Mouse (Mus musculus) Patski (cell line): Measurements from ENCODE around the gene Sh3d21. TPM values are rescaled to one million over a fixed set of nuclear protein-coding genes. Genes with fewer than 3 reads are reported as not detected.
"Not testable (repeated sequence)": the region's sequence is repeated elsewhere in the genome, so short reads cannot be mapped to it uniquely, and the experiment has no call there.

Source experiments
- ATAC-seq: fragments of 100-300 bp; one replicate; pipeline ENCODE4 v1.8.0; 2021
- CTCF ChIA-PET: fragments of 350-600 bp; sonication (Branson Sonifier 250); formaldehyde crosslinking; loops from one replicate; lab custom pipeline; 2022; ENCODE audit warnings: inconsistent platforms; lab: Charles Lee
- POLR2A ChIA-PET: fragments of 350-600 bp; sonication (Branson Sonifier 250); formaldehyde crosslinking; loops from one replicate; lab custom pipeline; 2022; ENCODE audit warnings: antibody characterized with exemption, inconsistent platforms; lab: Charles Lee
- DNase-seq: peaks from one replicate; pipeline ENCODE4 v3.0.0-alpha.2; 2011; ENCODE audit warnings: low read depth, low spot score
- H3K27me3 ChIP-seq: fragments of 371-371 bp; one replicate; pipeline ENCODE4 v1.5.1; 2021
- CTCF ChIP-seq: fragments of 100-300 bp; IDR thresholded peaks from one replicate; pipeline ENCODE4 v1.5.1; 2021
- in situ Hi-C: fragments of 300-500 bp; cut with MboI; formaldehyde crosslinking; loops from 3 replicates; pipeline ENCODE4 v1.11.1; 2018; ENCODE audit warnings: low pct_unique_long_range_greater_than_20kb, mixed read lengths
- polyA plus RNA-seq: library from polyadenylated mRNA; unstranded; gene quantifications from one replicate; pipeline ENCODE4 v1.2.3, GENCODE M21; 2021

Sh3d21 gene
- polyA plus RNA-seq, 1 experiment from 2014 or later = 0.54 TPM

- no peak for ATAC-seq
These were observed 5.6 kb upstream of the Sh3d21 start for GRCm38 (mm10) chr4:126168851-126169250.

GRCm38 (mm10) chr4:126166084-126166483 is 2.8 kb upstream of the Sh3d21 start:
- POLR2A ChIA-PET = interaction anchor here (0.6 kb wide), 1 partner anchor 24 kb away, joined by 3 read pairs; no protein-coding TSS in a partner anchor
- no peak for TF ChIP-seq CTCF
- H3K27me3 ChIP-seq = no peaks in the 10 kb centered on the region
- no peak for ATAC-seq
- in situ Hi-C loops = no loop called here
- CTCF ChIA-PET = interaction anchor here (1.6 kb wide), 1 partner anchor 14 kb away, joined by 3 read pairs; no protein-coding TSS in a partner anchor
- DNase-seq = no peak

More at GRCm38 (mm10) chr4:126168851-126169250, 5.6 kb upstream of the Sh3d21 start:
- H3K27me3 ChIP-seq = no peaks in the 10 kb centered on the region
- no peak for TF ChIP-seq CTCF
- ChIA-PET CTCF (no interaction called here), POLR2A (interaction anchor here (1.0 kb wide), 1 partner anchor 9 kb away, joined by 3 read pairs; no protein-coding TSS in a partner anchor)
- no peak for DNase-seq
- in situ Hi-C loops = no loop called here

GRCm38 (mm10) chr4:126165092-126165491 is 1.8 kb upstream of the Sh3d21 start:
- in situ Hi-C loops, DNase-seq, H3K27me3 ChIP-seq, ATAC-seq, POLR2A ChIA-PET: not testable (repeated sequence)
- CTCF ChIA-PET = interaction anchor here (1.6 kb wide), 1 partner anchor 15 kb away, joined by 3 read pairs; no protein-coding TSS in a partner anchor

GRCm38 (mm10) chr4:126163685-126164084 is 394 bp upstream of the Sh3d21 start:
- in situ Hi-C loops = no loop called here

GRCm38 (mm10) chr4:126162544-126163066 is 686 bp downstream of the Sh3d21 start:
- no peak for ATAC-seq
- ChIA-PET POLR2A (interaction anchor here (1.0 kb wide), 1 partner anchor 10 kb away, joined by 4 read pairs; no protein-coding TSS in a partner anchor), CTCF (interaction anchor here (1.4 kb wide), 1 partner anchor 19 kb away, joined by 4 read pairs; no protein-coding TSS in a partner anchor)
- TF ChIP-seq CTCF = no peak
- no peaks in the 10 kb centered on the region for H3K27me3 ChIP-seq
- DNase-seq = no peak
- in situ Hi-C loops = no loop called here

More at GRCm38 (mm10) chr4:126163685-126164084, 394 bp upstream of the Sh3d21 start:
- CTCF ChIA-PET = no interaction called here
- ATAC-seq = no peak
- TF ChIP-seq CTCF = no peak
- POLR2A ChIA-PET = interaction anchor here (1.0 kb wide), 1 partner anchor 11 kb away, joined by 4 read pairs; no protein-coding TSS in a partner anchor
- H3K27me3 ChIP-seq = no peaks in the 10 kb centered on the region
- no peak for DNase-seq

- ChIA-PET POLR2A (no interaction called here), CTCF (interaction anchor here (1.4 kb wide), 1 partner anchor 19 kb away, joined by 4 read pairs; no protein-coding TSS in a partner anchor)
- in situ Hi-C loops = no loop called here
- H3K27me3 ChIP-seq = no peaks in the 10 kb centered on the region
- no peak for TF ChIP-seq CTCF
- ATAC-seq = no peak
- DNase-seq = no peak
These were observed 1.3 kb downstream of the Sh3d21 start for GRCm38 (mm10) chr4:126161986-126162385.

GRCm38 (mm10) chr4:126161456-126161855 is 1.8 kb downstream of the Sh3d21 start:
- ChIA-PET CTCF (interaction anchor here (1.4 kb wide), 1 partner anchor 20 kb away, joined by 4 read pairs; no protein-coding TSS in a partner anchor), POLR2A (no interaction called here)
- in situ Hi-C loops = no loop called here
- DNase-seq (no peak), ATAC-seq (no peak)
- no peak for TF ChIP-seq CTCF
- H3K27me3 ChIP-seq = no peaks in the 10 kb centered on the region

- no peaks in the 10 kb centered on the region for H3K27me3 ChIP-seq
- ChIA-PET CTCF (no interaction called here), POLR2A (interaction anchor here (1.4 to 1.6 kb wide), 2 partner anchors 8 to 15 kb away, joined by 3 to 6 read pairs; no protein-coding TSS in a partner anchor)
- DNase-seq = no peak
- in situ Hi-C loops = no loop called here
- ATAC-seq = no peak
- no peak for TF ChIP-seq CTCF
These were observed 2.3 kb downstream of the Sh3d21 start for GRCm38 (mm10) chr4:126160981-126161380.

GRCm38 (mm10) chr4:126159455-126159854 is 3.8 kb downstream of the Sh3d21 start:
- POLR2A ChIA-PET = interaction anchor here (1.4 to 1.6 kb wide), 2 partner anchors 10 to 17 kb away, joined by 3 to 6 read pairs; no protein-coding TSS in a partner anchor
- CTCF ChIA-PET = interaction anchor here (1.0 to 1.1 kb wide), 2 partner anchors 11 to 14 kb away, joined by 4 to 5 read pairs; no protein-coding TSS in a partner anchor
- no peak for TF ChIP-seq CTCF
- DNase-seq (no peak), ATAC-seq (no peak)
- in situ Hi-C loops = loop anchor here (5.0 kb wide), 1 partner anchor 72 kb away; no protein-coding TSS in a partner anchor
- H3K27me3 ChIP-seq = no peaks in the 10 kb centered on the region

GRCm38 (mm10) chr4:126157562-126157961 is 5.7 kb downstream of the Sh3d21 start:
- in situ Hi-C loops = loop anchor here (5.0 kb wide), 1 partner anchor 70 kb away; no protein-coding TSS in a partner anchor
- no peak for ATAC-seq
- ChIA-PET CTCF (interaction anchor here (0.7 to 1.1 kb wide), 2 partner anchors 26 to 71 kb away, joined by 3 read pairs; no protein-coding TSS in a partner anchor), POLR2A (no interaction called here)
- no peaks in the 10 kb centered on the region for H3K27me3 ChIP-seq
- no peak for DNase-seq
- TF ChIP-seq CTCF = no peak

- CTCF ChIA-PET = no interaction called here
- H3K27me3 ChIP-seq = no peaks in the 10 kb centered on the region
- ATAC-seq (no peak), DNase-seq (no peak)
- POLR2A ChIA-PET = no interaction called here
- no peak for TF ChIP-seq CTCF
- in situ Hi-C loops = loop anchor here (5.0 kb wide), 1 partner anchor 69 kb away; no protein-coding TSS in a partner anchor
These were observed 6.7 kb downstream of the Sh3d21 start for GRCm38 (mm10) chr4:126156617-126157016.
